Mouse (Mus musculus) skeletal muscle tissue, adult 2 months (tissue): ENCODE results near the gene Cpne7.
"Not testable (repeated sequence)": the region's sequence is repeated elsewhere in the genome, so short reads cannot be mapped to it uniquely, and the experiment has no call there.

ENCODE experiments used
- DNase-seq: peaks from one replicate; pipeline ENCODE4 v3.0.0-alpha.2; 2012; ENCODE audit warnings: low read depth, low spot score

Gene Cpne7

DNA sequence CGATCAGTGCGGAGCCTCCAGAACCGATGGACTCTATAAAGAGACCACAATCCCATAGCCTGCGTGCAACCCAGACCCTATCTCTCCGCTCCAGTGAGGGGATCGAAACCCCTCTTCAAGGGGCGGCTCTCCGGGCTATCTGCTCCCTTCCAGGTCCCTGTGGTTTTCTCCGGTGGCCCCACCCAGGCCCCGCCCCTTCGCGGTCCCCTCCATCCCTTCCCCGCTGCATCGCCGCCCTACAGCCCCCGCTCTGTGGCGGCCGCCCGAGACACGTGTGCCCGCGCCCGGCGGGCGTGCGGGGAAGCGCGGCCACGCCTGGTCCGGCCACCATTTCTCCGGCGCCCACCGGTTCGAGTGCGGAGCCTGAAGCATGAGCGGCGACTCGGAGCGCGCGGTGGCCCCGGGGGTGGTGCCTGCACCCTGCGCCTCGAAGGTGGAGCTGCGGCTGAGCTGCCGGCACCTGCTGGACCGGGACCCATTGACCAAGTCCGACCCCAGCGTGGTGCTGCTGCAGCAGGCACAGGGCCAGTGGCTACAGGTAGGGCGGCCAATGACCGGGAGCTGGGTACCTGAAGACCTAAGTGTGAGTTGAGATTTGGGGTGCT, at the start of gene Cpne7:
TSS of gene Cpne7 (plus strand) at position 248 of the 605 bp plus-strand sequence.
- no peak for DNase-seq

DNA sequence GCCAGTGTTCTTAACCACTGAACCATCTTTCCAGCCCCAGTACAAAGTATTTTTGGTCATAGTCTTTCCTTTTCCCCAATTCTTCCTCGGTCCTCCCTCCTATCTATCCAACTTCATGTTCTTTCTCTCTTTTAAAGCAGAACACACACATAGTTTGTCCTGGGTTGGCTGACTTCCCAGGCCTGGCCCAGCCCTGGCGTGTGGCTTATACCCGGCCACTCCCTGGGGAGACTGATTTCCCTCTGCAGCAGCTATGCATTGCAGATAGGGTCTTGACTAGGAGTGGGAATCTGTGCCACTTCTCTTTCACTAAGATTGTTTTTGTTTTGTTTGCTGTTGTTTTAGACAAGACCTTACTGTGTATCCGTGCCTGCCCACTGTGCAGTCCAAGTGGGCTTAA, 46.0 kb upstream of the Cpne7 start:
- no peak for DNase-seq

DNA sequence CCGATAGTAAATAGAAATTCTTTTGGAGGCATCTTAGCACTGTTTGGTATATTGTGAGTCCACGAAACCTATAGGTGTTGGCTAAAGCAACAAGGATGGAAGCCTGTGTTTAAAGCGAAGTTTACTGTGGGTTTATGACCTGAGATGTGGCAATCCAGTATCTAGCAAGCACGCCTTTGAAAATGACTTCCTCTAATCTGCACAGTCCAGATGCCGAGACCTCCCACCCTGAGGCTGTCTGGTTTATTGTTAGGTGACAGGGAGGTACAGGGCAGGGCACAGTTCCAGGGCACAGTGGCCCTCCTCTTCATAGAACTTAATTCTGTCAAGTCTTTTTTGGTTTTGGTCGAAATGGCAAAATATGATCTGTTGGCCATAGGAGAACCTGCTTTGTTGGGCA, 40.0 kb upstream of the Cpne7 start:
- no peak for DNase-seq

DNA sequence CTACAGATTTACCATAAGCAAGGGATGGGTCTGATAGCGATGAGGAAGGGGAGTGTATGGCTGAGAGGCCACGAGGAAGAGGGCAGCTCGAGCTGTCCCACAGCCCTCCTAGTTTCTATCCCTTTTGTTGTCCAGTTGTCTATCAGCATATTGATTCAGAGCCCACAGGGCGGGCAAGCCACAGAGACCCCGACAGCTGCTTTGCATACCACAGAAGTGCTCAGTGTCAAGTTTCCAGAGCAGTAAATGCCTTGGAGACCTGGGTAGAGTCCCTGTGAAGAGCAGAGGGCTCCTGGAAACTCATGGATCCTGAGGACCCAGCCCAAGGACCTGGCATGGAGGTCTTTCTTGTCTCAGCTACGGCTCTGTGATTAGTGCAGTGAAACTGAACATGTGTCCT, 34.2 kb upstream of the Cpne7 start:
- DNase-seq = no peak

DNA sequence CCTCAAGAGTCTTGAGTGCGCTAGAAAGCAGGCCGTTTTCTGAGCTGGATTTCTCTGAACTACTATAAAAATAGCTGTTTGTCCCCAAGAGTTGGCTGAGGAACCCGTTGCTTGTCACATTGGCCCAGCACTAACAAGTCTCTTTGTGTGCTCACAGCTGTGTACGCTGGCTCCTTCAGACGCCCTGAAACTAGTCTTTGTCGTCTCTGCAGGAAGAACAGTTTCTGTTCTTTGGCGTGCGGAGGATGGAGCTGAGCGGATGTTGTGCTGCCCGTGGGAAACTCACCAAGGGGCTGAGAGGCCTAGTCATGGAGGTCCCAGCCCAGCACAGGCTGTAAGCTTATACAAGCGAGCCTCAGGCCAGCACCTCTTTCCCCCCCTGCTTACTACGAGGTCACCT, 33.6 kb upstream of the Cpne7 start:
- DNase-seq = no peak

DNA sequence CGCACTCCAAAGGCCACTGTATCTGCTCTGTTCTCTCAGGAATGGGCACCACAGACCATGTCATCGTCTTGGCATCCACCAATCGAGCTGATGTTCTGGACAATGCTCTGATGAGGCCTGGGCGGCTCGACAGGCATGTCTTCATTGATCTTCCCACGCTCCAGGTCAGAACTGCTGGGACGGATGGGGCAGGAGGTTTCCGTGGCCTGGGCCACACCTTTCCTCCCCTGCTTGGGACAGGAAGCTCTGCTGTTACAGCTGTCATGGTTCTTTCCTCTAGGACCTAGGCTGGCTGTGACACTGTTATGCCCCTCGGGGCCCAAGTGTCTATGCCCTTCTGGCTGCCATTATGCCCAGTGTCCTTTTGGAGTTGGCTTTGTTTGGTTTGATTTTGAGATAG, 29.9 kb upstream of the Cpne7 start:
- DNase-seq = no peak

DNA sequence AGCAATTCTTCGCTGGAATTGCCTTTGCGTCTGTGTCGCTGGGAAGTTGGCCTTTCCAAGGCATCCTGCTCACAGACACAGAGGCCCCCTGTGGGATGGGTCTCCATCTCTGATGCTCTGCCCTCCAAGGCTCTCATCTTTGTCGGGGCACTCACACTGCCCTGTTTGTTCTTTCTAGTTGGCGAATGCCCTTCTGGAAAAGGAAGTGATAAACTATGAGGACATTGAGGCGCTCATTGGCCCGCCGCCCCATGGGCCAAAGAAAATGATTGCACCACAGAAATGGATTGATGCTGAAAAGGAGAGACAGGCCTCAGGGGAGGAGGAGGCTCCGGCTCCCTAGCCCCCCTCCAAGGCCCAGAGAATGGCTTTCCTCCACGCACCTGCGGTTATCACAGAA, 20.0 kb upstream of the Cpne7 start:
- DNase-seq = no peak

DNA sequence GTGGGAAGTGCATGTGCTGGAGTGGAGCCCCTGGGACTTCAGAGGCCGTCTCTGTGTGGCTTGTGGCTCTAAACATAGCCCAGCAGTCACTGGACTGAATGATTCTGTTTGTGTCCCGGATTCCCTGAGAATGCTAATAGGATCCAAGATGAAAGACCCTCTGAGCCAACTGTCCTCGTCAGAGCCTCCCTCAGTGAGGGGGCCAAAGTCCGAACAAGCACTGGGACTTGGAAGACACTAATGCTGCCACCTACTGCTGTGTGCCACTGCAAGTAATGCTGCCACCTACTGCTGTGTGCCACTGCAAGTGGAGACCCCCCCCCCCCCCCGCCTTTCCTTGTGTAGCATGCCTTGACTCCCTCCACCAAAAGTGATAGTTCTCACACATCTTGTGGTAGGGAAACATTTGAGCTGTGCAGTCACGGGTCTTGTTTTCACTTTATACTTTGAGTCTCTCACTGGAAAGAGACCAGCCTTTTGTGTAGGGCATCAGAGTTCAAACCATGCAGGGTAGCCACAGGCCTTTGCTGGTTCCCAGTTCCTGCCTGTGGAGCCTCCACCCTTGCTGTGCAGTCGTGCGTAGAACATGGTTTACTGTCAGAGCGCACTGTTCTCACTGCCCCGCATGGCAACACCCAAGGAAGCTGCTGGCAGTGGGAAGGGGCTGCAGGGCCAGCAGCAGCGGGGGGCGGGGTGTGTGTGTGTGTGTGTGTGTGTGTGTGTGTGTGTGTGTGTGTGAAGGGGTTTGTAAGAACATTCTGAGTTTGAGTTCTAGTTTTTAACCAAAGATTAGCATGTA, 19.2 kb upstream of the Cpne7 start:
- no peak for DNase-seq

DNA sequence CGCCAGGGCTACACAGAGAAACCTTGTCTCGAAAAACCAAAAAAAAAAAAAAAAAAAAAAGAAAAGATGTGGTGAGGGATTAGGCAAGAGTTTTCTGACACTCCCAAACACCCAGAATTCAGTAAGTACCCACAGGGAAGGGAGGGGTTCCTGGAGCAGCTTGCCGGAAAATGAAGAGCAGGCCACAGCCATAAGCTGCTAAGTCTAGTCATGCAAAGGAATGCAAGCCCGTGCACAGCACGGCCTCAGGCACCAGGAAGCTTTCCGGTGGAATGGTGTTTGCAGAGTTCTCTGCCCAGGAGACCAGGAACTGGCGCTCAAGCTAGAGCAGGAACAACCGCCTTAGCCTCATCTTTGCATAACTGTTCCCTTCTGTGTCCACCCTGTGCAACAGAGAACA, 16.9 kb upstream of the Cpne7 start:
- DNase-seq = no peak

DNA sequence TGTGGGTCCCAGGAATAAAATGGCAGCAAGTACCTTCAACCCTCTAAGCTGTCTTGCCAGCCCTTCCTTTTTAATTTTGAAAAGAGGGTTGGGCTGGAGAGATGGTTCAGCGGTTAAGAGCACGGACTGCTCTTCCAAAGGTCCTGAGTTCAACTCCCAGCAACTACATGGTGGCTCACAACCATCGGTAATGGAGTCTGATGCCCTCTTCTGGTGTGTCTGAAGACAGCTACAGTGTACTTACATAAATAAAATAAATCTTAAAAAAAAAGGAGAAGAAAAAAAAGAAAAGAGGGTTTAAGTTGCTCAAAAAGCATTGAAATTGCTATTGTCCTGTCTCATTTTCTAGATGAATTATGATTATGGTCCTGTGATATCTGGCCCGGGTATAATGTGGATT, 15.9 kb upstream of the Cpne7 start:
- DNase-seq = no peak

DNA sequence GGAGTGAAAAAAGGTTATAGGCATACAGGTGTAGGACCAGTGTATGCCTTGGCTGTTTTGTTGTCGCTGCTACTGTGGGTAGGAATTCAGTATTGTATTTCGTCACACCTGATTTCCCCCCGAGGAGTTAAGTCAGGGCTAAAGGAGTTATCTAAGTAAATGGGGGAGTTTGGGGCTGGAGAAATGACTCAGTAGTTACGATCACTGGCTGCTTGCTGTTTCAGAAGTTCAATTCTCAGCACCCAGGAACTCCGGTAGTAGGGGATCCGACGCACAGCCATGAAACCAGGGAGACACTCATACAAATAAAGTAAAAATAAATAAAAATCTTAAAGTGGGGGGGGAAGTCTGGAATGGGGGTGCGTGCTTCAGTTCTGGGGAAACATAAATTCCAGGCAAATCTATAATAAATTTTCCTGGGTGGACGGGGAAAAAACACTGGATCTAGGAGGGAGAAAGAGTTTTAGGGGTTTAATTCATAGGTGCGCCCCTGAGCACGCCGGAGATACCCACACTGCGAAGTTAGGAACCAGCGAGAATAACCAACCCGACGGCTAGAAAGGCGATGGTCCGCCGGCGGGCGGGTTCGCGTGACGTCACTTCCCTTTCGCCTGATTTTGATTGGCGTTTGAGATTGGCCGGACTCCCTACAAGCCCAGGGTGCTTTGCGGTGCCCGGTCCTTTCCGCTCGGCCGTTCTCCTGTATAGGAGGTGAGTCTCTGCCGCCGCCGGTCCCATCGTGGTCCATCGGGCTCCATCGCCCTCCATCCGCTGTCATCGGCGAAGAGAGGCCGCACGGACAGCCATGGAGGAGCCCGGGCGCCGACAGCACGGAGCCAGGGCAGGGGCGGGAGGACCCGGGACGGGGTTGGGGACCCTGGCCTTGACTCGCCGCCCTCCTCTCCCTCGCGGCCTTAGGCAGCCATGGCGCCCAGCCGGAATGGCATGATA, 15.2 kb upstream of the Cpne7 start, which contains the start of gene Rpl13:
TSS of gene Rpl13 (plus strand) at position 616 of the 951 bp plus-strand sequence.
- DNase-seq = peak; percentile 94

DNA sequence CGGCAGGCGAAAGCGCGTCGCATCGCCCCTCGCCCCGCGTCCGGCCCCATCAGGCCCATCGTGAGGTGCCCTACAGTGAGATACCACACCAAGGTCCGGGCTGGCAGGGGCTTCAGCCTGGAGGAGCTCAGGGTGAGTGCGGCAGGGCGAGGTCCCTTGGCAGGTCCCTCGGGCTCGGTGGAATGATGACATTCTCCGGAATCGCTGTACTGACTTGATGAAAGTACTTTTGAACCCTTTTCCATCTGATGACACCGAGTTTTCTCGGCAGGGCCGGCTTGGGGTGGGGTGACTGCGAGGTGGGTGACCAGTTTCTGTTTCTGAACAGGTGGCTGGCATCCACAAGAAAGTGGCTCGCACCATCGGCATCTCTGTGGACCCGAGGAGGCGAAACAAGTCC, 14.3 kb upstream of the Cpne7 start:
- not testable (repeated sequence) for DNase-seq

DNA sequence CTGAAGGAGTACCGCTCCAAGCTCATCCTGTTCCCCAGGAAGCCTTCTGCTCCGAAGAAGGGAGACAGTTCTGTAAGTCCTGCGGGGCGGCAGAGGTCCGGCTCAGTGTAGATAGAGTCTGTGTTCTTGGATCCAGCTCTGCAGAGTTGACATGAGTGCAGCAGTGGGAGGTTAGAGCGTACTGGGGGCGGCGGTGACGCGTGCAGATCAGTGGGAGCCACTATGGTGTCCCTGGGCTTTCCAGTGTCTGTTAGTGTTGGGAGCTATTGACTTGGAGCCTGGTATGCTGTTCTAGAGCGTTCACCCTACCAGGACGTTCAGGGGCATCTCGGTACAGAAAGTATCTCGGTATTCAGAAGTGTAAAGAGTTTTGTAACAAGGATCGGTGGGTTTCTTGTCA, 13.9 kb upstream of the Cpne7 start:
- DNase-seq = no peak

DNA sequence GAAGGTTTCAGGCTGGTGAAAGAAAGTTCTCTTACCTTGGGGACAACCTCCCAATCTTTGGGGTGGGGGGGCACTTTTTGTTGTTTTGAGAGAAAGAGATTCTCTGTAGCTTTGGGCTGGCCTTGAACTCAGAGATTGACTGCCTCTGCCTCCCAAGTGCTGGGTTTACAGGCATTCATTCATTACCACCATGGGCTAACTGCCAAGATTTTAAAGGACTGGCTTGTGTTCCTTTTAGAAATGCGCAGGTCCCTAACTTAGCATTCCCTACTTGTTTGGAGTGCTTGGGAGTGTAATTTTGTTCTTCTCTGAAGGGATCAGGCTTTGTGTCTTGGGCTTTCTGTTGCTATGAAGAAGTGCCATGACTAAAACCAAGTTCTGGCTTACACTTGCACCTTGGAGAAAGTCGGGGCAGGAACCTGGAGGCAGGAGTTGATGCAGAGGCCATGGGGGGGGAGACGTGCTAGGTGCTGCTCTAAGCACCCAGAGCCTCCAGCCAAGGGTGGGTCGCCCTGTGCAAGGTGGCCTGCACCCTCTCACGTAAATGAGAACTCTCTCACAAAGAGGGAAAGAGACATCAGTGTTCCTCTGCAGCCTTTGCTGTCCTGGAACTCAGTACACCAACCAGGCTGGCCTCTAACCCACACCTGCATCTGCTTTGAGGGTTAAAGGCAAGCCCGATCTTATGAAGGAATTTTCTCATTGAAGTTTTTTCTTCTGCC, 13.0 kb upstream of the Cpne7 start:
- DNase-seq = no peak

DNA sequence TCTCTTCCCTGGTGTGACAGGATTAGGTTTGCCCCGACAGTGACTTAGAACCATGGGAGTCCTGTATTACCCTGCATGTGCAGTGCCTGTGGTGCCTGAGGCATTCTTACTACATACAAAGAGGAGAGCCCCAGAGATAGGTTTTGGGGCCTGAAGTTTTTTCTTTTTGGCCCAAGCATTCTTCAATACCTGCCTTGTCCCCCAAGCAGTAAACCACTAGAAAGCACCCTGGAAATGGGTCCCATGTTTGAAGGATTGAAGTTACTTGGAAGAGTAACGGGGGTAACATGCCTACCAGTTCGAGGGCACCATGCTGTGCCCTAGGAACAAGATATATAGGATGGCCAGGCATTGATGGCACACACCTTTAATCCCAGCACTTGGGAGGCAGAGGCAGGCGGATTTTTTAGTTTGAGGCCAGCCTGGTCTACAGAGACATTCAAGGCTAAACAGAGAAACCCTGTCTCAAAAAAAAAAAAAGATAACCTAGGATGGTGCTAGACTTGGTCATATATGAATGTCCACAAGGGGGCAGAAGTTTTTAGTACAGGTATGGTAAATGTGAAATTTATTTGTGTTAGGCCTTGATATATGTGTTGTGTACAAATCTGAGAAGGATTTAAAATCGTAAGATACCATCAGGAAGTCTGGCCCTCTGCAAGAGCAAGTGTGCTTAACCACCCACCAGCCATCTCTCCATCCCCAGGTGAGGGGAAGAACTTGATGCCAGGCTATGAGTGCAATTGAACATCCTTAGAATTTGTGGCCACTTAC, 11.4 kb upstream of the Cpne7 start:
- no peak for DNase-seq

DNA sequence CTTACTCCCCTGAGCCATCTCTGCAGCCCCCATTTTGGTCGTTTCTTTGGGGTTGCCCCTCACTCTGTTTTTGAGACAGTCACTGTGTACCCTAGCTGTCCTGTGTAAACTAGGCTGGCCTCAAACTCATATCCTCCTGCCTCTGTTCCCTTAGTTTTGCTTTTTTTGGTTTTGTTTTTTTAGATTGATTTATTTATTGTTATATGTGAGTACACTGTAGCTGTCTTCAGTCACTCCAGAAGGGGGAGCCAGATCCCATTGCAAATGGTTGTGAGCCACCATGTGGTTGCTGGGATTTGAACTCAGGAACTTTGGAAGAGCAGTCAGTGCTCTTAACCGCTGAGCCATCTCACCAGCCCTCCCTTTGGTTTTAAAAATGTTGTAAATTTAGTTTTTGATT, 10.6 kb upstream of the Cpne7 start:
- DNase-seq = no peak

DNA sequence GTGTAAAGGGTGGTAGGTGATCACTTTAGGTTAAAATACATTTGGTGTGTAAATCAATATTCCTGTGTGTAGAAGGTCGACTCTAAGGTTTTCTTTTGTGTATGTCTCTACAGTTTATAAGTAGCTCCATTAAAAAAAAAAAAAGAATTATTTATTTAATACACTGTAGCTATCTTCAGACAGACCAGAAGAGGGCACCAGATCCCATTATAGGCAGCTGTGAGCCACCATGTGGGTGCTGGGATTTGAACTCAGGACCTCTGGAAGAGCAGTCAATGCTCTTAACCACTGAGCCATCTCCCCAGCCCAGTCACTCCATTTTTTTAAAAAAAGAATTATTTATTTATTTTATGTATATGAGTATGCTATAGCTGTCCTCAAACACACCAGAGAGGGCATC, 9.2 kb upstream of the Cpne7 start:
- DNase-seq = no peak

DNA sequence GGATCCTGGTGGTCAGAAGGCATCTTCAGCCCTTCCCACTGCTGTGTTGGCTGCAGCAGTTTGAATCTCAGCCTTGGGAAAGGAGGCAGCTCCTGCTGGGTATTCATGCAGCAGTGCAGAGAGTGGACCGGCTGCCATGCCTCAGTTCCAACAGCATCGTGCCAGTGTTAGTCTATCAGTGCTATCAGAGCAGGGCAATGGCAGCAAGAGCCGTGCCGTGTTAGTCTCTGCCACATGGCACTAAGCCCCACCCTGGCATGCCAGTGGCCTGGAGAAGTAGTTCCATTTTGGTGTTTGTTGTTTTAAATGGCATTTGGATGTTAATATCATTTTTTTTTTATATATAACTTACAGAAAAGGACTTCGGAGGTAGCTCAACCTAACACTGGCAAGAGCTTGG, 8.2 kb upstream of the Cpne7 start:
- no peak for DNase-seq

DNA sequence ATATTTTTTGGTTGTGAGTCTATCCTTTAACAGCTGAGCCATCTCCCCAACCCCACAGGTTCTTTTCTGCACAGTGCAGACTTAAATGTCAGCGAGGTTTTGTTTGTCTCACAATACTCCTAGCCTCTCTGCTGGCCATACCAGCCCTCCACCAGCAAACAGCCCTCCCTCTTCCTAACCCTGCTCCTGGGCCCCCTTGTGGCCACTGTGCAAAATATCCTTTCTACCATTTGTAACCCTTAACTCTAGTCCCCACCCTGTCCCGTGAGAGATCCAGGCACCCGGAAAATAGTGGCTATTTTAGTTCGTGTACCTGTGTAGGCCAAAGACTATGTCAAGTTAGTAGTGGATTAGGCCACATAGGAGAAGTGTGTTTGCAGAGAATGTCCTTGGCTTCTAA, 6.5 kb upstream of the Cpne7 start:
- no peak for DNase-seq

DNA sequence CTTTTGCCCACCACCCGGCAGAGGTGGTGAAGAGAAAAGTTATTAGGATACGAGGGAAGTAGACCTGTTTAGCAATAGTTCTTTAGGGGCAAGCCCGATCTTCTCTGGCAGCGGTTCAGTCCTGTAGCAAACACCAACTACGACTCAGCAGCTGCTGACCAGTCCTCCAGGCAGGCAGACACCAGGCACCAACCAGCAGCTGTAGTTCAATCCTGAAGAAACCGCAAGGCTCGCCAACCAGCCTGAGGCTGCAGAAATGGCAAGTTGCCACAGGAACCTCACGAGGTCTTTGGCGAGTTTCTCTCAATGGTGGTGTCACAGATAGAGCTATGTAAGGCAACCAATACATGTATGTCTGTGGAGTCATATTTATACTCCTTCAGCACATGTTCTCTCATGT, 4.3 kb upstream of the Cpne7 start:
- DNase-seq = no peak

DNA sequence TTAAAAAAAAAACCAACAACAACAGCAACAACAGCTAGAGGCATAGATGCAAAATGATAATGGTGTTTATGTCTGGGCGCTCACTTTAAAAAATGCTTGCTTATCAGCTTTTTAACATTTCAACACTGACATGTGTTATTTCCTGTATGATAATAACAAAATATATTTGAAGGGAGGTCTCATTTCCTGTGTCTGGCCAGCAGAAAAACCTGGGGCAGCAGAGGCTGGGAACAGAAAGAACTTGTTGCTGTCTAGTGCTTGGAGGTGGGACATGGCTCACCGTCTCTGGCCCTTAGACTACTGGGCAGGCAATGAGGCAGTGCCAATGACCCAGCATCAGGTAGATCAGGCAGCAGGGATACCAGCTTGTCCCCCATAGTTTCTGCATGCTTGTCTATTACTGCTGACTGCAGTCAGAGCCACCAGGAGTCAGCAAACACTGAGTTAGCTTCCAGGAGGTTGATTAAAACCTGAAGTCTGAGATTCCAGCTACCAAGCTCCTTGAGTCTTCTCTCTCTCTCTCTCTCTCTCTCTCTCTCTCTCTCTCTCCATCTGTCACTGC, 3.2 kb upstream of the Cpne7 start:
- DNase-seq = no peak
